Mouse (Mus musculus) embryonic fibroblast, embryonic 13.5 days (primary cell): ENCODE measurements around the gene Gdi1.

Experiments used
- CTCF ChIP-seq: IDR thresholded peaks from 2 replicates; pipeline ENCODE4 v1.5.1; 2011; ENCODE audit warnings: mild to moderate bottlenecking, control low read depth, low read length, moderate library complexity, borderline replicate concordance; ENCODE audit not compliant: insufficient read depth
- POLR2A ChIP-seq: IDR thresholded peaks from 2 replicates; pipeline ENCODE4 v1.6.1; 2011; ENCODE audit warnings: low read depth, mild to moderate bottlenecking, control low read depth, low read length, moderate library complexity

DNA sequence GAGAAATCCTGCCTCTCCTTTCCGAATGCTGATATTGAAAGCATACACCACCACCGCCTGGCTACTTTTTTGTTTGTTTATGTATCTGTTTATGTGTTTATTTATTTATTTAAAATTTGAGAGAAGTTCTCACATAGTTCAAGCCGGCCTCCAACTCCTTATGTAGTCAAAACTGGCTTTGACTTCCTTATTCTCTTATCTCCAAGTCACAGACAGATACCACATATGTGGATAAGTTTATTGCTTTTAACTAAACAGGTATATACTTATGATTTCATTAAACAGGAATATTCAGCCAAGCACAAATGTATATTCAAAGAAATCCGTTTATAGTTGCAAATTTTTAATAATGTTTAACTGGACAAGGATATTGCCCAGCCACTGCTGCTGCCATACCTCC lies 11.4 kb upstream of the Gdi1 start:
- no peak for TF ChIP-seq POLR2A
- no peak for TF ChIP-seq CTCF
